In genomic region chr1:131540795-131541194, GRCm38 (mm10) we compare ENCODE assay signal across 31 mouse cellular contexts. TPM values are rescaled to one million over a fixed set of nuclear protein-coding genes. Genes with fewer than 3 reads are reported as not detected.
DNase-seq lines count a peak whose midpoint lies in the region; ATAC-seq lines count a peak whose summit lies in the region.
"Had no signal": no experiment of that assay in that cellular context is flagged by ENCODE, and none has a peak within 500 bp of the region (broad histone marks: within the 10 kb centered on the region; RNA-seq: fewer than 3 reads in every experiment).

No protein-coding gene starts in this region.

- WGBS in hindbrain, embryonic 11.5 days: 56% methylated on average over 5 of the region's 5 CpGs
- WGBS in hindbrain, embryonic 12.5 days: 46% methylated on average over 5 of the region's 5 CpGs
- 29% methylated on average over 5 of the region's 5 CpGs for WGBS in neural tube, embryonic 12.5 days

- H3K27ac ChIP-seq in hindbrain, embryonic 11.5 days (ENCODE audit: low read depth, low read length): no peak overlapping the region
- no peak overlapping the region for H3K27ac ChIP-seq in hindbrain, embryonic 12.5 days
- no peak overlapping the region for H3K27ac ChIP-seq in neural tube, embryonic 12.5 days
- H3K27ac ChIP-seq: forebrain, embryonic 12.5 days; forebrain, embryonic 15.5 days; heart, adult 2 months; hindbrain, embryonic 14.5 days had no signal

- no peaks in the 10 kb centered on the region for H3K4me1 ChIP-seq in hindbrain, embryonic 11.5 days (replicated peaks; ENCODE audit: control insufficient read depth, insufficient read depth, low read length)
- peaks cover 6% of the 10 kb centered on the region; the same call in 1 of the 2 replicates for H3K4me1 ChIP-seq in hindbrain, embryonic 12.5 days
- 0 out of 2 replicates have a peak, but pooled peaks cover 3% of the 10 kb centered on the region for H3K4me1 ChIP-seq in neural tube, embryonic 12.5 days
- H3K4me1 ChIP-seq: forebrain, embryonic 15.5 days had no signal

- no peak overlapping the region for H3K4me2 ChIP-seq in hindbrain, embryonic 11.5 days (replicated peaks; ENCODE audit: low read depth, low read length)
- no peak overlapping the region for H3K4me2 ChIP-seq in hindbrain, embryonic 12.5 days (replicated peaks)
- H3K4me2 ChIP-seq in neural tube, embryonic 12.5 days (replicated peaks): no peak overlapping the region
- H3K4me2 ChIP-seq: forebrain, embryonic 12.5 days; forebrain, embryonic 15.5 days; heart, embryonic 11.5 days; hindbrain, embryonic 14.5 days had no signal

- H3K27me3 ChIP-seq in hindbrain, embryonic 11.5 days (ENCODE audit: control insufficient read depth, insufficient read depth, low read length): no peaks in the 10 kb centered on the region
- no peaks in the 10 kb centered on the region for H3K27me3 ChIP-seq in hindbrain, embryonic 12.5 days
- H3K27me3 ChIP-seq in neural tube, embryonic 12.5 days (replicated peaks): no peaks in the 10 kb centered on the region
- H3K27me3 ChIP-seq: forebrain, embryonic 12.5 days; forebrain, embryonic 15.5 days had no signal

- no peaks in the 10 kb centered on the region for H3K36me3 ChIP-seq in hindbrain, embryonic 11.5 days (ENCODE audit: control insufficient read depth, insufficient read depth, low read length)
- no peaks in the 10 kb centered on the region for H3K36me3 ChIP-seq in hindbrain, embryonic 12.5 days
- H3K36me3 ChIP-seq in neural tube, embryonic 12.5 days: no peaks in the 10 kb centered on the region
- H3K36me3 ChIP-seq: forebrain, embryonic 12.5 days; forebrain, embryonic 15.5 days had no signal

- H3K4me3 ChIP-seq in hindbrain, embryonic 11.5 days (ENCODE audit: low read depth, low read length): no peak overlapping the region
- H3K4me3 ChIP-seq in hindbrain, embryonic 12.5 days: no peak overlapping the region
- no peak overlapping the region for H3K4me3 ChIP-seq in neural tube, embryonic 12.5 days
- H3K4me3 ChIP-seq: erythroblast, embryonic 14.5 days; forebrain, embryonic 12.5 days; forebrain, embryonic 15.5 days; heart, adult 2 months had no signal

- peak; percentile 41 for DNase-seq in embryo, embryonic 10 days (ENCODE audit: low spot score)
- no peak for DNase-seq in embryo, embryonic 9.5 days (ENCODE audit: extremely low spot score)
- DNase-seq in heart, adult 11 months: peak; percentile 21
- no peak for DNase-seq in heart, adult 8-10 months (ENCODE audit: low spot score)
- no peak for DNase-seq in hindbrain, embryonic 11.5 days (ENCODE audit: low spot score)
- DNase-seq in neural tube, embryonic 10.5 days (ENCODE audit: extremely low spot score, low spot score): no peak
- DNase-seq: adrenal gland, adult 8-10 months; adrenal gland, postnatal 25 days; cerebellum, adult 11-12 months; cerebellum, adult 8-10 months; cerebellum, postnatal 14 days; gastrocnemius, postnatal 25 days; heart, adult 2 months; heart, postnatal 14 days; heart, postnatal 4 days; kidney, adult 2 months had no signal

- H3K9me3 ChIP-seq in hindbrain, embryonic 11.5 days (ENCODE audit: control insufficient read depth, low read length): no peaks in the 10 kb centered on the region
- H3K9me3 ChIP-seq in hindbrain, embryonic 12.5 days (replicated peaks): no peaks in the 10 kb centered on the region
- H3K9me3 ChIP-seq in neural tube, embryonic 12.5 days: no peaks in the 10 kb centered on the region
- H3K9me3 ChIP-seq: forebrain, embryonic 12.5 days; forebrain, embryonic 15.5 days had no signal

- peak; percentile 57; the same call in 1 of the 2 replicates for ATAC-seq in hindbrain, embryonic 11.5 days (ENCODE audit: low FRiP score)
- ATAC-seq in hindbrain, embryonic 12.5 days (ENCODE audit: low FRiP score): no peak
- ATAC-seq in neural tube, embryonic 12.5 days (ENCODE audit: low FRiP score, low read depth): peak; percentile 58; the same call in 1 of the 2 replicates
- ATAC-seq: activated CD4-positive, CD25-positive, alpha-beta regulatory T cell, adult 4 months; forebrain, embryonic 15.5 days; intestine, postnatal 0 days had no signal

- no peak overlapping the region for H3K9ac ChIP-seq in hindbrain, embryonic 11.5 days (ENCODE audit: low read depth, low read length)
- no peak overlapping the region for H3K9ac ChIP-seq in hindbrain, embryonic 12.5 days
- H3K9ac ChIP-seq in neural tube, embryonic 12.5 days: no peak overlapping the region
- H3K9ac ChIP-seq: forebrain, embryonic 12.5 days; forebrain, embryonic 15.5 days; hindbrain, embryonic 14.5 days had no signal

RNA-seq across cellular contexts. Expression of gene Fam72a, which starts 13.1 kb away (rescaled TPM):
- 1 to 10 TPM in 1 of 4 experiments, under 1 TPM in 3; 0.65 to 1.1 (median 0.76) TPM for total RNA-seq in heart, adult 8-10 months (2022)
- 3.9 and 4.1 TPM in 2 replicates for polyA plus RNA-seq in hindbrain, embryonic 11.5 days (2014; fragmentation: Nextera tagmentation; extraction: Ambion mirVana)
- polyA plus RNA-seq in hindbrain, embryonic 12.5 days (2016; fragmentation: Nextera tagmentation; extraction: Ambion mirVana): 2.8 and 3.2 TPM in 2 replicates
- polyA plus RNA-seq in neural tube, embryonic 12.5 days (2016; fragmentation: Nextera tagmentation; extraction: Ambion mirVana): 2.4 and 3.4 TPM in 2 replicates

RNA-seq across cellular contexts. Expression of gene Srgap2, which starts 13.6 kb away (rescaled TPM):
- 10 to 100 TPM; 18.0 to 24.2 (median 20.2) TPM for total RNA-seq in heart, adult 8-10 months (2022)
- 15.1 and 24.8 TPM in 2 replicates for polyA plus RNA-seq in hindbrain, embryonic 11.5 days (2014; fragmentation: Nextera tagmentation; extraction: Ambion mirVana)
- polyA plus RNA-seq in hindbrain, embryonic 12.5 days (2016; fragmentation: Nextera tagmentation; extraction: Ambion mirVana): 16.9 and 23.1 TPM in 2 replicates
- polyA plus RNA-seq in neural tube, embryonic 12.5 days (2016; fragmentation: Nextera tagmentation; extraction: Ambion mirVana): 13.5 and 14.2 TPM in 2 replicates

RNA-seq across cellular contexts. Expression of gene Avpr1b, which starts 58.2 kb away (rescaled TPM):
- total RNA-seq in heart, adult 8-10 months (2022): not detected
- polyA plus RNA-seq in hindbrain, embryonic 11.5 days (2014; fragmentation: Nextera tagmentation; extraction: Ambion mirVana): not detected in 2 replicates
- not detected in 2 replicates for polyA plus RNA-seq in hindbrain, embryonic 12.5 days (2016; fragmentation: Nextera tagmentation; extraction: Ambion mirVana)
- not detected in 2 replicates for polyA plus RNA-seq in neural tube, embryonic 12.5 days (2016; fragmentation: Nextera tagmentation; extraction: Ambion mirVana)
- total RNA-seq: adrenal gland, adult 8-10 months; adrenal gland, postnatal 25 days; ES-E14; gastrocnemius, adult 8-10 months; gastrocnemius, postnatal 25 days; heart, adult 2 months; heart, postnatal 14 days; heart, postnatal 4 days had no signal
- polyA plus RNA-seq: brain, embryonic 14.5 days; erythroblast, embryonic 14.5 days; forebrain, embryonic 12.5 days; forebrain, embryonic 15.5 days; gonadal fat pad, adult 2 months; heart, adult 2 months; heart, embryonic 11.5 days; heart, embryonic 16.5 days; hindbrain, embryonic 14.5 days; intestine, embryonic 14.5 days; intestine, postnatal 0 days; kidney, adult 2 months had no signal

Comparison
In these comparisons a context has a peak if more than half of its experiments do, and no peak if none do; other contexts are left out.
1. DNase-seq: peak in embryo, embryonic 10 days (single experiment) and heart, adult 11 months (single experiment); none in embryo, embryonic 9.5 days (single experiment), heart, adult 8-10 months (single experiment), hindbrain, embryonic 11.5 days (single experiment) and neural tube, embryonic 10.5 days (single experiment).